30 mouse cellular contexts compared by ENCODE assay signal in the genomic region with DNA sequence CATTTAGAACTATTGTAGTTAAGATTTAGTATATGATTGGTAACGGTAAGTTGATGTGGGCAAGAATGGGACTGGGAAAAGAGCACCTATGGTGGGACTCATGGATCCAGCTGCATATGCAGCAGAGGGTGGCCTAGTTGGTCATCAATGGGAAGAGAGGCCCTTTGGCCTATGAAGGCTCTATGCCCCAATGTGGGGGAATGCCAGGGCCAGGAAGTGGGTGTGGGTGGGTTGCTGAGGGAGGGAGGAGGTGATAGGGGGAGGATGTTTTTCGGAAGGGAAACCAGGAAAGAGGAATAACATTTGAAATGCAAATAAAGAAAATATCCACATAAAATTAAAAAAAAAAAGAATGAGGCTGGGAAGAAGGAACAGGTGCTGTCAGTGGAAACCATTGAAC. TPM values are rescaled to one million over a fixed set of nuclear protein-coding genes. Genes with fewer than 3 reads are reported as not detected.
"Had no signal": no experiment of that assay in that cellular context is flagged by ENCODE, and none has a peak within 500 bp of the region (broad histone marks: within the 10 kb centered on the region; RNA-seq: fewer than 3 reads in every experiment).

No protein-coding gene starts in this region.

- ATAC-seq: forebrain, embryonic 13.5 days; forebrain, embryonic 14.5 days; forebrain, embryonic 15.5 days; forebrain, embryonic 16.5 days; forebrain, postnatal 0 days had no signal

- H3K9ac ChIP-seq: embryonic facial prominence, embryonic 12.5 days; embryonic facial prominence, embryonic 13.5 days; embryonic facial prominence, embryonic 15.5 days; forebrain, embryonic 12.5 days; forebrain, embryonic 13.5 days; forebrain, embryonic 15.5 days; forebrain, postnatal 0 days had no signal

- DNase-seq: cerebellum, adult 2 months; cerebellum, adult 8-10 months; cerebellum, adult 9-10 months; cerebellum, adult 9-11 months; cerebellum, postnatal 10 days; cerebellum, postnatal 14 days; cerebellum, postnatal 25 days; cerebellum, postnatal 36 days; embryo, embryonic 11 days; forebrain, postnatal 0 days; gastrocnemius, adult 2 months; gastrocnemius, postnatal 10 days; gastrocnemius, postnatal 14 days; gastrocnemius, postnatal 25 days; gastrocnemius, postnatal 36 days; heart, adult 18-20 months; heart, adult 2 months had no signal

- H3K36me3 ChIP-seq: embryonic facial prominence, embryonic 10.5 days; embryonic facial prominence, embryonic 12.5 days; embryonic facial prominence, embryonic 13.5 days; embryonic facial prominence, embryonic 15.5 days; forebrain, embryonic 10.5 days; forebrain, embryonic 12.5 days; forebrain, embryonic 15.5 days had no signal

- H3K4me1 ChIP-seq: embryonic facial prominence, embryonic 10.5 days; forebrain, embryonic 12.5 days; forebrain, embryonic 13.5 days; forebrain, embryonic 15.5 days had no signal

- H3K9me3 ChIP-seq: embryonic facial prominence, embryonic 10.5 days; embryonic facial prominence, embryonic 12.5 days; embryonic facial prominence, embryonic 13.5 days; embryonic facial prominence, embryonic 15.5 days; forebrain, embryonic 10.5 days; forebrain, embryonic 12.5 days; forebrain, embryonic 13.5 days; forebrain, embryonic 15.5 days had no signal

- H3K4me2 ChIP-seq: embryonic facial prominence, embryonic 12.5 days; embryonic facial prominence, embryonic 13.5 days; embryonic facial prominence, embryonic 15.5 days; forebrain, embryonic 12.5 days; forebrain, embryonic 13.5 days; forebrain, embryonic 15.5 days had no signal

- H3K4me3 ChIP-seq: embryonic facial prominence, embryonic 10.5 days; embryonic facial prominence, embryonic 12.5 days; embryonic facial prominence, embryonic 13.5 days; embryonic facial prominence, embryonic 15.5 days; erythroblast, embryonic 14.5 days; forebrain, embryonic 10.5 days; forebrain, embryonic 12.5 days; forebrain, embryonic 13.5 days; forebrain, embryonic 15.5 days; gastrocnemius, adult 2 months; heart, adult 2 months had no signal

- H3K27me3 ChIP-seq: embryonic facial prominence, embryonic 12.5 days; embryonic facial prominence, embryonic 13.5 days; embryonic facial prominence, embryonic 15.5 days; forebrain, embryonic 12.5 days; forebrain, embryonic 13.5 days; forebrain, embryonic 15.5 days had no signal

- H3K27ac ChIP-seq: embryonic facial prominence, embryonic 10.5 days; embryonic facial prominence, embryonic 12.5 days; embryonic facial prominence, embryonic 13.5 days; forebrain, embryonic 10.5 days; forebrain, embryonic 12.5 days; forebrain, embryonic 13.5 days; forebrain, embryonic 15.5 days; gastrocnemius, adult 2 months; heart, adult 2 months had no signal

RNA-seq across cellular contexts. Expression of a gene that starts 19.6 kb away (rescaled TPM):
- total RNA-seq: common myeloid progenitor, adult 5-6 weeks; granulocyte monocyte progenitor cell, adult 5-6 weeks had no signal
- polyA plus RNA-seq: erythroblast, embryonic 14.5 days had no signal
